Mouse (Mus musculus) ES-Bruce4 (cell line): ENCODE data around the gene Pyy.

Experiments
- CTCF ChIP-seq: IDR thresholded peaks from one replicate; pipeline ENCODE4 v1.8.1; 2011; ENCODE audit warnings: low read depth, low read length
- EP300 ChIP-seq: IDR thresholded peaks from 2 replicates; pipeline ENCODE4 v1.6.1; 2011; ENCODE audit warnings: low read depth, low read length; ENCODE audit not compliant: insufficient read depth
- POLR2A ChIP-seq: IDR thresholded peaks from one replicate; pipeline ENCODE4 v1.8.1; 2011; ENCODE audit warnings: low read length; ENCODE audit not compliant: insufficient read depth

- TF ChIP-seq CTCF (no peak), POLR2A (no peak), EP300 (no peak)
Observed at GRCm38 (mm10) chr11:102061941-102062473, 45.6 kb downstream of the Pyy start.
